Mouse (Mus musculus): ENCODE measurements at regions not wholly inside any gene's neighbourhood (a gene's known extent, or its start where the extent isn't known, plus 50 kb on each side); places are given as distances from the start of the nearest gene placed in this dataset.

DNA sequence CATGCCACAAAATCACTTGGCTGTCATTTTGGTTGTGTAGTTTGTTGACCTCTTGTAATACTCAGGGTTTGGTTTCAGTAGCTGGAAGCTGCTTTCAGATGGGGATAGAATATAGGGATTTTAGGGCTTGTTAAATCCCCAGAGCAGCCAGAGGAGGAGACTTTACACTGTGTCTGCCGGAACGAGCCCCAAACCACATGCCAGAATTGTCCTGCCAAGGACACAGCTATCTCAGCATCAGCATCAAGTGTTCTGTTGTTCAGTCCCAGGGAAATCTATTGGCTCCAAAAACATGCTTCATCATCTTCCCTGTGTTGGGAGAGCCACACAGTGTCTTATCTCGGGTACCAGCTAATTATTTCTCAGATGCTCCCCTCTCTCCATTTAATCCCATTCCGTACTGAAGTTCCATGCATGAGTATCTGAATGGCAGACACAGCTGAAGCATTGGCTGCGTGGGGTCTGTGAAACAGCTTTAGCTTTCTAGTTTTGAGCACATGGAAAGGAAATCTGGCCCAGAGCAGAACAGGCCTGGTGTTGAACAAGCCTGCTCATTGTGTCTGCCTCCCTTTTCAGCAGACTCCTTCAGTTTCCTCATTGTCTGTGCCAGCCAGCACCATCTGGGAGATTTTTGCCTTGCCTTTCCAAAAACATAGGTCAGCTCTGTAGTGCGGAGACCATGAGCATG lies 264.8 kb downstream of the Cd109 start:
- in situ Hi-C loops (cut with MboI; ENCODE audit: low pct_unique_long_range_greater_than_20kb in 1 of 2, low sequenced_read_pairs in 2 of 2, unreplicated experiment in 1 of 2): no loop called here

DNA sequence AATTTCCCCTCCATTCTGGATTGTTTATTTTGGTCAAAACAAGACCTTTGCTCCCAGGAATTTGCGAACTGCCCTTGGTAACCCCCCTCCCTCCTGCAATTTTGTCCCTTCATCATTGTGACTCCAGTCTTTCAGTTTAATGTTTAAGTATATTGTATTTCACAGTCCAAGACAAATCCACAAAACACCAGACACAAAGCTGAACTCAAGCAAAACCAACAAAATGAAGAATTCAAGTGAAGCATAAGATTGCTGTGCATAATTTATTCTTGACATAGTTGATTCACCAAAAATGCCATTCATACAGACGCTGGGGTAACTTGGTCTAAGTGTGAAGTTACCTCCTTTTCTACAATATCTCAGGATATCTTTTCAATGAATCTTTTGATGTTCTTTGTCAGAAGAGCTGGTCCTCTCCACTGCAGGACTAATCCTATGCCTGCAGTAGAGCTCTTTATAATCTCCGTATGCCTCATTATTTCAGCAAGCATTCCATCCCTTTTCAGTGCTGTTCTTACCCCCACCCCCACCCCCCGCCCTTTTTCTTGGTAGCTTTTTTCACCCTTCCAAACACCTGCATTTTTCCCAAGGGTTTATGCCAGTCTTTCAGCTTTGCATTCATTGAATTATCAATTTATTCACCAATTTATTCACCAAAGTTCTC lies 265.4 kb downstream of the Cd109 start:
- in situ Hi-C loops (cut with MboI; ENCODE audit: low pct_unique_long_range_greater_than_20kb in 1 of 2, low sequenced_read_pairs in 2 of 2, unreplicated experiment in 1 of 2): no loop called here

DNA sequence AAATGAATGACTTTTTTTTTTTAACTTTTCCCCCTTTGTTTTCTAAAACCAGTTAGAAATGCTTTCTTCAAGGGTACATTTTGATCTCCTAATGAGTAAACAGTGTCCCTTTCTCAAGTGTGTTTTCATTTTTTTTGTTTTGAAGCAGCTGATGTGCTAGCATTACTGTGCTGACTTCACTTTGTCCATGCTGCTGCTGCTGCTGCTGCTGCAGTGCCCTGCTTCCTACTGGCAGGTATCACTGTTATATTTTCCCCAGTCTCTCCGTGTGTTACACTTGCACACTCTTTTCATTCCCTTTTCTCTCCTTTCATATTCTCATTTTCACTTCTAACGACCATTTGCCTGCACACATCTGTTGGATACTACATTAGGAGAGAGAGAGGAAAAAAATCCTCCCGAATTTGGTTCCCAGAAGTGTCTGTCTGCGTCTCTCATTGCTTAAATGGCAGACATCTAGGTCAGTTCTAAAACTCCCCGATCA lies 266.0 kb downstream of the Cd109 start:
- in situ Hi-C loops (cut with MboI; ENCODE audit: low pct_unique_long_range_greater_than_20kb in 1 of 2, low sequenced_read_pairs in 2 of 2, unreplicated experiment in 1 of 2): no loop called here

DNA sequence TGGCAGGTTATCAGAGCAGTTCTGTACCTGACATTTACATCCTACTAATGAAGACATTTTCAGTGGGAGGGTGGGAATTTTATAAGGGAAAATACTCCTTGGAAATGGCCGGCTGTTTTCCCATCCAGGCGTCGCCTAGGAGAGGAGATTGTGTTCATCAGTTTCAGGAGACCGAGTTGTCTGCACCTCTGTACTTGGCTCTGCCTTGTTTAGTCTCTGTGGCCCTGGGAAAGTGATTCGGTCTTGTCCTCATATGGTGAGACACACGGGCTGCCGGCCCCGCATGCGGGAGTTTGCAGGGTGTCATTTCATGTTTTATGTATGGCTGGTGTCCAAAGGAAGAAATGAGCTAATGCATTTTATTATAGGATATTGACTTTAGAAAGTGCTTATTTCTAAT lies 287.9 kb downstream of the Cd109 start:
- in situ Hi-C loops (cut with MboI; ENCODE audit: low pct_unique_long_range_greater_than_20kb in 1 of 2, low sequenced_read_pairs in 2 of 2, unreplicated experiment in 1 of 2): no loop called here

DNA sequence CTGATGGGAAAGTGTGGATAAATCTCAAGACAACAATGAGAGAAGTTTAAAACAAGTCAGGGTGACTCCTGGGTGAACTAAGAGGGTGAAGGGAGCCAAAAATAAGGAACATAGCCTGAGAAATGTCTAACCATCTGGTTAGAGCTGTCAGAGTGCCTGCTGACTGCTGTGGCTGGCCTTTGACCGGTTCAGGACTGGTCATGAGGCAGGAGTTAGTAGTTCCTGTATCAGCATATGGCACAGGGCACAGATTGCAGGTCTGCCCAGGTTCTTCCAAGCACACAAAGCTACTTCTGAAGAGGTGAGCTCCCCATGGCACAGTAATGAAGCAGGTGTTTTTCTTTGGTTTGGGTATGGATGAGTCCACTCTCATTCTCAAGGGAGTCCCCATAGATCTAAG lies 302.0 kb downstream of the Cd109 start:
- in situ Hi-C loops (cut with MboI; ENCODE audit: low pct_unique_long_range_greater_than_20kb in 1 of 2, low sequenced_read_pairs in 2 of 2, unreplicated experiment in 1 of 2): no loop called here

DNA sequence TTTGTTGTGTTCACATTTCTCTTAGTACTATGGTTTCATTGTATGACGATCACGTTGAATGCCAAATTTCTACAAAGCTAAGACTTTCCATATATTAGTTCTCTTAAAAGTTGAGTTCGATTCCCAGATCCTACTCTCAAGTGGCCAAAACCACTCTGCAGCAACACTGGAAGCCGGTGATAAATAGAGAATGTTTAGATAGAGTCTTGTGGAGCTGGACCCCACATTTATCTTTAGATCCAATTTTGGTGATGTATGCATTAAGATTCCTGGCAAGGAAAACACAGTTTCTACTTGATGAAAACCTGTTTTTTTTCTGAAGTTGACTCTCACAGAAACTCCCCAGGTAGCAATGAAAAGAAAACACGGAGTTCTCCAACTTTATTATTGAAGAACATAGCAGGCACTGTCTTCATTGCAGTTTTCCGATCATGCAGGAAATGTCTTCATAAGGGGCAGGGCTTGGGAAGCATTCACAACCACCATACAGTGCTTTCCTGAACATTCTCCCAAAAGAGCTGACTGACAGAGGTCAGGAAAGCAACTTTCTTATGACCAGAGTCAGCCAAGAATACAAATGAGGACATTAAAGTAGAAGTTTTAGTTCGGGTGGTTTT lies 310.7 kb downstream of the Cd109 start:
- in situ Hi-C loops (cut with MboI; ENCODE audit: low pct_unique_long_range_greater_than_20kb in 1 of 2, low sequenced_read_pairs in 2 of 2, unreplicated experiment in 1 of 2): no loop called here

DNA sequence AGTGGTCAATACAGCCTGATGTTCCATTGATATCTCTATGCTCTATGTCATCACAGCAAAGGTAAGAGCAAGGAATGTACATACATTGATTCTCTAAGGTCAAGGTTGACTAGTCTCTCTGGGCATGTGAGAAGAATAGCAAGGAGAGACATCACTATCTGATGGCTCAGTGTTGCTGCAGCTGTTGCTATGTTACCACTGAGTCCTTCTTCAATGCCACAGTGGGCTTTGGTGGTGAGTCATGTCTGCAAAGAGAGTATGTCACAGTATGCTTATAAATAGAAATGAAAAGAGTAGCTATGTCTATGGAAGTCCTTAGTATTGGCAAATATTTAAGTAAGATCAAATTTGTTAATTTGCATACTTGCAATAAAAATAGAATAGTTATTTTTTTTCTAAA lies 326.3 kb downstream of the Cd109 start:
- in situ Hi-C loops (cut with MboI; ENCODE audit: low pct_unique_long_range_greater_than_20kb in 1 of 2, low sequenced_read_pairs in 2 of 2, unreplicated experiment in 1 of 2): no loop called here

DNA sequence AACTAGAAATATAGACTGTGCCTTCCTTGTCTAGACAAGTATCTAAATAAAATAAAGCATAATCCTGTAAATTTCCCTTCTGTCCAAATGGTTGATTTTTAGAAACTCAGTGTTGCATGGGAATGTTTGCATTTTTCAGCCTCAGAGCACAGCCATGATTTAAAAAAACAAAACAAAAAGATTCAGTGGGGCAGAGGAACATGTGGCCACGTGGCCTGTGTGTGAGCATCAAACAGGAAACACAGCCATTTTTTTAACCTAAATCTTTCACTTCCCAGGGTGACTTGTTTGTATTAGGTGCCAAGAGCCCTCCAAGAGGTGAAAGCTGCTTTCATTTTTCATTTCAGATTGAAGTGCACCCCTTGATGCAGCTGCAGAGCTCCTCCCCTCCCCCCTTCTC lies 349.5 kb downstream of the Cd109 start:
- in situ Hi-C loops (cut with MboI; ENCODE audit: low pct_unique_long_range_greater_than_20kb in 1 of 2, low sequenced_read_pairs in 2 of 2, unreplicated experiment in 1 of 2): no loop called here

DNA sequence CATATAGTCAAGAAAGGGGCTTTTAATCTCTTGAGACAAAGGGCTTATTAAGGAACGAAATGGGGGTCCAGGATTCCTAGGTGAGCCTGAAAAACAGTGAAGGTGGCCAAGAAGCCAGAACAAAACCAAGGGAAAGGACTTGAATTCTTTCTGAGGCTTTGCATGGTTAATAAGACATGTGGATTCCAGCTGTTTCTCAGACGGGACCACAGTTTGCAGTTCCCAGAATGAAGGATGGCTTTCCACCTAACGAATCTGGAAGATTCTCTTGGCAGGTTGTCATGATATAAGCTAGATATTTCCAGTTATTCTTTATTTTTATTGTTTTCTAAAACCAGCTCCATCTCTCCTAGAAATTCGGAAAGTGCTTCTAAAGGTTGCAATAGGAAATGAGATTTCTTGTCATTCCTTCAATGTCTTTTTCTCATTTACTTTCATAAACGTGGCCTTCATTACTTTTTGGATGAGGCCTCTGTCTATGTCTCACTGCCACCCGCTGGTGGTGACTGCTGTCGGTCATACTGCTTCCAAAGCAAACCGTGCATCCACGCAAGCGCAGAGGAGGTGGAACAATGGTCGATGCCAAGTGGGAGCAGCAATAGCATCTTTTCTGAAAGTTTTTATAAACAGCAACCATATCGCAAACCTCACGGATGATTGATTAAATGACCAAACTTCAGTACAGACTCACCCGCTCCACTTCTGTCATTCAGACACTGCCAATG lies 350.0 kb downstream of the Cd109 start:
- in situ Hi-C loops (cut with MboI; ENCODE audit: low pct_unique_long_range_greater_than_20kb in 1 of 2, low sequenced_read_pairs in 2 of 2, unreplicated experiment in 1 of 2): no loop called here

DNA sequence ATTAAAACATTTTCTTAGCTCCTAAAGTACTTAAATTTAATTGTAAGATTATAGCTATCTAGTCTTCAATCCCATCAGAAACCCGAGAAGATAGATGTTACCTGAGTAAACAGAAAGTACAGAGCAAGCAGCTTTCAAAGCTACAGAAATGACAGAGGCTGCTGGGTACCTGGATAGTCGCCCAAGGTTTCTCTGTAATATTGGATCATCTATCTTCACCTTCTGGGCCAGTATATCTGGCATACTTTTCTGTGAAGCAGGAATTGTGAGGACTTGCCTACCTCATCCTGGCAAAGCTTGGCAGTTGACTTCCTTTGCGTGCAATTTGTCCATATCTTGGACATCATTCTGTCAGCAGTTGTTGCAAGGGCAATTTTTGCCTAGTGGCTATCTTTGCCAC lies 356.4 kb downstream of the Cd109 start:
- in situ Hi-C loops (cut with MboI; ENCODE audit: low pct_unique_long_range_greater_than_20kb in 1 of 2, low sequenced_read_pairs in 2 of 2, unreplicated experiment in 1 of 2): no loop called here

DNA sequence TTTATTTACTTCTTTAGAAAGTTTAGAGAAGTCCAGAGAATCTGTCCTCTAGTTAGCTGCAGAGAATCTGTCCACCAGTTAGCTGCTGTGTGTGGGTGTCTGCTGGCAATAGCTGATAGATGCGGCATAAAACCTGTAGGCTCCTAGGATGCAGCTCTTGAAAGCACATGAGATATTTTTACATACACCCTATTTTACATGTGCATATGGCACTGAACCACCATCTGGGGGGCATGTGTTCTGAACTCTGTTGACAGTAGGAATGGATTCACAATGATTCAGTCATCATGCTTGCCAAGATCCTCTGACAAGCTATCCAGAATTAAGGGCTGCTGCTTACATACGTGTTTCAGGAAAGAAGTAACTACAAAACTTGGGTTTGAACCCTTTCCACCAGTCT lies 368.4 kb downstream of the Cd109 start:
- in situ Hi-C loops (cut with MboI; ENCODE audit: low pct_unique_long_range_greater_than_20kb in 1 of 2, low sequenced_read_pairs in 2 of 2, unreplicated experiment in 1 of 2): no loop called here

DNA sequence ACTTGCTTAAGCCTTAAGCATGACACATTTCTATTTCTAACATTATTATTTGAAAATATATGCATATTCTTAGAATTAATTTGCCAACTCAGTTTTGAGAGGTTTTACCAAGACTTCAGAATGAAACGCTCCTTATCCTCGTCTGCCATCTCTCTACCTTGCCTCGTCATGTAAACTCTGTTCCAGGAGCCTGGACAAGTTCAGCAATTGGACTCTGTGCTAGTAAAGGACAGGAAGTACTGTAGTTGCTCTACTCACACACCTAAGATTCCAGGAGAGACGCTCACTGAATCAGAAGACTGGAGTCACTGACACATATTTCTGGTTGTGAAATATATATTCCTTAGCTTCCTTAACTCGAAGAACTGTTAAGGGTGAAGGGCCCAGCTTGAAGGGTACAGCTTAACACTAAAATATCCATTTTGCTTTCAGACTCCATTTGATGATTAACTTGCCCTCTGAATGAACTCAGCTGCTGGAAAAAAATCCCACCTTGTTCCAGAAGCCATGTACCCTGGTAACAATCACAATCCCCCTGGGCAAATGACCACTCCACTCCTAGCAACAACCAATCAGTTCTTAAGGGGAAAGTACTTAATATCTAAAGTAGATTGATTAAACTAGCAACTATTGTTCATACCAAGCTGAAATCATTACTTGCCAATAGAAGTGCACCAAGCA lies 370.0 kb downstream of the Cd109 start:
- in situ Hi-C loops (cut with MboI; ENCODE audit: low pct_unique_long_range_greater_than_20kb in 1 of 2, low sequenced_read_pairs in 2 of 2, unreplicated experiment in 1 of 2): no loop called here

DNA sequence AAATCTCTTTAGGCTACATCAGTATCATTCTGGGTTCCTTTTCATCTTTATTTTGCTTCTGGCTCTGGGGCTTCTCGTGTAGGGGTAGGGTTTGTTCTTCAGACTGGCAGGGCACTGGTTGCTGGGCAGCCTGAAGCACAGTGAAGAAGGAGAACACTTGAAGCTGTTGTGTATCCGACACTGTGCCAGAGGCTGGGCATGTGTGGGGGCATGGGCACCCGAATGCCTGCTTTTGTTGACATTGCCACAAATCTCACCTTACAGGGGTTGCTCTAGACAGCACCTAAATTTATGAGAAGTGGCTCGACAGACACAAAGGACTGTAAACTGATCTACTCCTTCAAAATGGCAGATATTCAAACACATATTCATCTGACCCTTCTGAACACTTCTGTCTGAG lies 376.0 kb downstream of the Cd109 start:
- in situ Hi-C loops (cut with MboI; ENCODE audit: low pct_unique_long_range_greater_than_20kb in 1 of 2, low sequenced_read_pairs in 2 of 2, unreplicated experiment in 1 of 2): no loop called here

DNA sequence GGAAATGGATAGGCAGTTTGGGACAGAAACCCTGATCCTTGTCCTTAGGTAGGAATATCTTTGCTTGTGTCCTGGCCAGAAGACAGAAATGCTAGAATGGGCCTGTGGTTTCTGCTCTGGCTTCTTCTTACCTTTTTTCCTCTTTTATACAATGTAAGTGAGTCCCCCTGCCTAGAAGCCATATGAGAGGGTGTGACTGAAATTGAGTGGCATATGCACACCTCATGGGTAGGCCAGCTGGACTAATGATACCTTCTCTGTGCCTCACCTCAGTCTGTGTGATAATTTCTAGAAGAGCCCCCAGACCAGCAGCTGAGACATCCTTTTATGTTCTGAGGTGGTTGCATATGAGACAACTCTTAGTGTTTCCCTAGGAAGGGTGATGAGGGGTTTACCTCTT lies 385.7 kb downstream of the Cd109 start:
- in situ Hi-C loops (cut with MboI; ENCODE audit: low pct_unique_long_range_greater_than_20kb in 1 of 2, low sequenced_read_pairs in 2 of 2, unreplicated experiment in 1 of 2): no loop called here

DNA sequence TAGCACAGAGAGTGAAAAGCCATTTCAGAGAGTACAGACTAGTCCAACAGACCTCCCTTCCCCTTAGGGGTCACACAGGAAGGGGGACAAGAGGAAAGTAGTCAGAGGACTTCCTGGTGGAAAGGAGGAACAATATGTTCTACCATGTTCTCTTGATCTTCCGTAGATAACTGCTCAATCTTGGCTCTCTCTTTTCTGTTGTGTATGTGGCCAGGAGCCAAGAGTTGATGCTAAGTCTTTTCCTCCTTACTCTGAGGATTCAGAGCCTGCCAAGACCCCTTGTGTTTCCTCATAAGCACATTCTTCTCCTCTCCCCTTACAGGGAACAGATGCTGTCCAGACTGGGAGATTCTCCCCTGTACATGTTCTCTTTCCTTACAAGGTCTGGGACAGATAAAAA lies 386.6 kb downstream of the Cd109 start:
- in situ Hi-C loops (cut with MboI; ENCODE audit: low pct_unique_long_range_greater_than_20kb in 1 of 2, low sequenced_read_pairs in 2 of 2, unreplicated experiment in 1 of 2): no loop called here

DNA sequence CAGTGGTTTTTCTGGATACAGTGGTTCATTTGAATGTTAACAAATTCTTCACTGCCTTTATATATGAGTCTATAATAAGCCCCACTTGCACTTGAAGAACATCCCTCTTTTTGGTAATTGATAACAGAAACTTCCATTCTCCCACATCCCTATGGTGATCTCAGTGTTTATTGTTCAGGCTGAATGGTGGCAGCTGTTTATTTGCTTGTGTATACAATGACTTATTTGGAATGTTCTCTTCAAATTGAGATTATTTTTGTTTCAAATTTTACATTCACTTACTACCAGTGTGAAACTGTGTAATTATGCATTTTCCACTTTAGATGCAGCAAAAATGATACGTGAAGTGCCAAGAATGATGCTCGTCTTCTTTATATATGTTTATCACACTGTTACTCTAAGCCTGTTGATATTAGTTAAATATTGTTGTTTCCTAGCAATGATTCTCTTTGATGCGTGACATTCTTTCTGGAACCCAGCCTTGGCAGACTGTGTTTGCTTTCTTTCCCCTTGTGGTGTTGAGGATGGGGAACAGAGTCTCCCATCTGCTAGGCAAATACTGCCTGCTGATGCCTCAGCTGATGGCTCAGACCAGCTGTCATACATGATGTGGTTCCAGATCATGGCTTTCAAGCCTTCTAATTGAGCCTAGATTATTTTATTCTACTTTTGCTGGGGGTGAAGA lies 389.1 kb downstream of the Cd109 start:
- in situ Hi-C loops (cut with MboI; ENCODE audit: low pct_unique_long_range_greater_than_20kb in 1 of 2, low sequenced_read_pairs in 2 of 2, unreplicated experiment in 1 of 2): no loop called here

DNA sequence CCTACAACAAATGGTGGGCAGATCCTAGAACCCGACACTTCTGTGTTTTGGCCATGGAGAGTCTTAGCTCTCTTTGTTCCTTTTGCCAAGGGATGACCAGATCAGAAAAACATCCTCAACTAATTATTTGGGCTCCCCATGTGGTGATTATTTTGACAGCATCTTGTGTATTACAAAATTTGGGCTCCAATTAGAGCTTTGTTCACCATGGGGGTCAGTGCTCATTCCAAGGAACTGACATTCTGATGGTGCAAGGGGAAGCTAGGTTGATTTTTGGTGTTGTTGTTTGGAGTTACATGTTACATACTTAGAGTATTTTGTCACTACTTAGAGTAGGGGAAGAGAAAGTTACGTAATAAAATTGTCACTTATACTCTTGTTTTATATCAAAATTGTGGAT lies 406.9 kb downstream of the Cd109 start:
- in situ Hi-C loops (cut with MboI; ENCODE audit: low pct_unique_long_range_greater_than_20kb in 1 of 2, low sequenced_read_pairs in 2 of 2, unreplicated experiment in 1 of 2): no loop called here

DNA sequence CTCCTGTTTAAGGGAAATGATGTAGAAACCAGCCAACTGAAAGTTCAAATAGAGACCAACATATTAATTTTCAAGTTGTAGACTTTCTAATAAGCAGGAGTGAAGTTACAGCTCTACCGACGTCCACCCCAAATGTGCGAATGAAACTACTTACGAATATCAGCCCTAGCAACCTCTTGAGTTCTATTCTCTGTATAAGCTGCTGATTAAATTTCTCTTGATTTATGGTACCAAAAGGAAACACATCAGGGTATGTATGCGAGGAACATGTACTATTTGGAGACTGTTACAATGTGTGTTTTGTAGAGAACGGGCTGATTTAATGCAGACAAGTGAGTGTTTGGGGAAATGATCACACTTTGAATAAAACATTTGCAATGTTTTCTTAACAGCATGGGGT lies 412.9 kb downstream of the Cd109 start:
- in situ Hi-C loops (cut with MboI; ENCODE audit: low pct_unique_long_range_greater_than_20kb in 1 of 2, low sequenced_read_pairs in 2 of 2, unreplicated experiment in 1 of 2): no loop called here
